Mouse (Mus musculus) inflammation-experienced regulatory T-cells, adult 16 weeks (primary cell): ENCODE results near the gene Zfp451. TPM values are rescaled to one million over a fixed set of nuclear protein-coding genes. Genes with fewer than 3 reads are reported as not detected.

Experiments used
- polyA plus RNA-seq: library from polyadenylated mRNA; unstranded; fragments of 100-300 nt; shearing (Covaris generic); gene quantifications from one replicate; pipeline ENCODE4 v1.2.1, GENCODE M21; 2017

Zfp451 gene
- 22.1 TPM for polyA plus RNA-seq

DNA sequence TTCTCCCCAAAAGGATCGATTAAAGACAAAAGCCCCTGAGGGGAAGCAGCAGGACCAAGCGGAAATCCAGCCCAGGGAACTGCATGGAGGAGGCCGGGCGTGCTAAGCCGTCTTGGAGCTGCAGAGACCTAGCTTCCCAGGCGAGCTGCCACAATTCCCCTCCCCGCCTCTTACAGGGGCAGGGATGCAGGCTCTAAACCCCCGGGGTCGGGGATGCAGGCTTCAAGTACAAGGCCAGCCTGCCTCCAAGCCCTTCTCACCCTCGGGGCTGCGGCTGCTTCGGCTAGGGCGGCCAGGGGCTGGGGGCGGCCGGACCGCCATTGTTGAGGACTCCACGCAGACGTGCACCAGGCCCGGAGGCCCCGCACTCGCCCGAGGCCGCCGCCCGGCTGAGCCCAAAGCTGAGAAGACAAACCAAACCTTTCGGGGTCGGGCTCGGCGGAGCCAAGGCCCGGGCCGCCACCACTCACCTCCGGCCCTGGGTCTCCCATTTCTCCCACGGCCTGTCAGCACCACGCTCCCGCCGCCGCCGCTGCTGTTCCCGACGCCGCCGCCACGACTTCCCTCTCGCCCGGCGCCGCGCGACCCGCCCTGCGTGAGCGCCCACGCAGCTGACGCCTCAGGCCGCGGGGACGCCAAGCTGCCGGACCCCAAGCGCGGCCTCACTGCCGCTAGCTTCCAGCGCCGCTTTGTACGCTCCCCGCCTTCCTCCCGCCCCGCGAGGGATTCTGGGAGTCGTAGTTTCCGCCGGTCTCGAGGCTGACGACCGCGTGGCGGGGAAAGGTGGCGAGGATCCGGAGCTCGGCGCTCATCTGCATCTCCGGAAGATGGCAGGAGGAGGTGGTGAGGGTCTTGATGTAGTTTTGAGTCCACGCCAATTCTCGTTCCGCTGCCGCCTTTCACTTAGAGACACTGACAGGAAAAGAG lies at the start of gene Zfp451:
Gene Zfp451 (minus strand): TSS at position 728 of the 927 bp plus-strand sequence.

DNA sequence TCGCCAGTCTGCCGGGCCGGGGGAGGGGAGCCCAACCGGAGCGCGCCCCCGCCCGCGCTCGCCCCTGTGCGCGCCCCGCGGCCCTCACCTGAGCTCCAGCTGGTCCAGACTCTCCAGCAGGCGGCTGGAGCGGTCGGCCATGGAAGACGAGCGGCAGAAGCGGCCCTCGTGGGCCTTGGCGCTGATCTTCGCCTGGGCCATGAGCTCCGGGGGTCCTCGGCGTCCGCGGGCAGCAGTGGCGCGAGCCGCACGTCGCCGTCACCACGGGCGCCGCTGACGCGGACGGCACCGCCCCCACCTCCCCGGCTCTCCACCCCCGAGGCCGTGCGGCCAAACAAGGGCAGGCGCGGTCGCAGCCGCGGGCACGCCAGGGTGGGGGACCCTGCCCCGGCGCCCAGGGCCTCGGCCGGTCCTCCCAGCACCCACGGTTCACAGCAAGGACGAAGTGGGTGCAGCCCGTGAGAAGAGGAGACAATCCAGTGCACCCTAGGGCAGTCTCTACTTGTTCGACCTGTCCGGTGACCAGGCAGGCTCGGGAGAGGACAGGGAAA lies 56.8 kb downstream of the Zfp451 start, which contains the start of gene Bag2:
Gene Bag2 (minus strand): TSS at position 305 of the 551 bp plus-strand sequence.

DNA sequence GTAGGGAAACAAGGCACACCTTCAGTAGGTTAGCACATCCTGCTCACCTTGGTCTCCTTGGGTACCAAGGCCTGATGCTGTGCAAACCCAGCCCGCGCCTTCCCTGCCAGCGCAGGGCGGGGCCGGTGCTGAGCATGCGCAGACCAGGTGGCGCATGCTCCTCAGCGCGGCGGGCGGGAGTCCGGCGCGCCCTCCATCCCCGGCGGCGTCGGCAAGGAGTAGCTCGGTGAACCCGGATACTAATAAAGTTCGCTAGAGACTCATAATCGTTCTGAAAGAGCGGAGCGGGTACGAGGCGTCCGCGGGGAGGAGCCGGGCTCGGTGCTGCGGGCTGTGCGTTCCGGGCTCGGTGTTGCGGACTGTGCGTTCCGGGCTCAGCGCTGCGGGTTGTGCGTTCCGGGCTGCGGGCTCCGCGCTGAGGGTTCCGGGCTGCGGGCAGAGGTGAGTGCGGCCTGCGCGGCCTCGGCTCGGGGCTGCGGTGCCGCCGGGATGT lies 94.6 kb downstream of the Zfp451 start, which contains the start of gene Rab23:
Gene Rab23 (plus strand): TSS at position 155 of the 493 bp plus-strand sequence.

Other genes with a start within 250 kb of the Zfp451 start
- 12.6 TPM for gene Prim2, start 144.8 kb downstream of the Zfp451 start, polyA plus RNA-seq
- 12.2 TPM for gene Rab23, start 94.7 kb downstream of the Zfp451 start, polyA plus RNA-seq
- gene Bag2, start 56.8 kb downstream of the Zfp451 start, polyA plus RNA-seq, result 2.1 TPM
- gene Bend6, start 93.2 kb upstream of the Zfp451 start, polyA plus RNA-seq, result 4.4 TPM
- 36.4 TPM for gene Dst, start 93.6 kb upstream of the Zfp451 start, polyA plus RNA-seq